Mouse (Mus musculus) embryonic fibroblast, embryonic 13.5 days (primary cell): ENCODE results near the gene Krt13. TPM values are rescaled to one million over a fixed set of nuclear protein-coding genes. Genes with fewer than 3 reads are reported as not detected.

Experiments
- H3K27ac ChIP-seq: 2 replicates; pipeline ENCODE4 v1.5.1; 2012; ENCODE audit warnings: low read length, control low read depth, inconsistent platforms; ENCODE audit not compliant: insufficient read depth
- H3K4me1 ChIP-seq: 2 replicates; pipeline ENCODE4 v1.6.1; 2011; ENCODE audit warnings: low read length; ENCODE audit not compliant: control insufficient read depth, insufficient read depth
- H3K4me3 ChIP-seq: 2 replicates; pipeline ENCODE4 v1.5.1; 2011; ENCODE audit warnings: mild to moderate bottlenecking, control low read depth, low read length; ENCODE audit not compliant: insufficient read depth
- CTCF ChIP-seq: IDR thresholded peaks from 2 replicates; pipeline ENCODE4 v1.5.1; 2011; ENCODE audit warnings: mild to moderate bottlenecking, control low read depth, low read length, moderate library complexity, borderline replicate concordance; ENCODE audit not compliant: insufficient read depth
- POLR2A ChIP-seq: IDR thresholded peaks from 2 replicates; pipeline ENCODE4 v1.6.1; 2011; ENCODE audit warnings: low read depth, mild to moderate bottlenecking, control low read depth, low read length, moderate library complexity
- polyA plus RNA-seq: library from polyadenylated mRNA; stranded (reverse); fragments of >200 nt; gene quantifications from 2 replicates; pipeline ENCODE4 v1.2.4, GENCODE M21; 2011; ENCODE audit warnings: low read depth; ENCODE audit not compliant: missing spikeins, insufficient read length

Krt13 gene
- polyA plus RNA-seq, 1 experiment, result not detected

- Histone ChIP-seq H3K4me1 (no peaks in the 10 kb centered on the region), H3K27ac (no peak overlapping the region), H3K4me3 (no peak overlapping the region)
- TF ChIP-seq CTCF, result no peak
- TF ChIP-seq POLR2A, result no peak
Measured at GRCm38 (mm10) chr11:100073873-100074272, 47.5 kb downstream of the Krt13 start.

Other genes starting within 250 kb of the Krt13 start
- gene Krtap9-1, start 248.2 kb downstream of the Krt13 start, polyA plus RNA-seq, result not detected in 2 replicates
- not detected in 2 replicates for gene Gm11567, start 242.4 kb downstream of the Krt13 start, polyA plus RNA-seq
- not detected in 2 replicates for gene Krtap31-1, start 213.6 kb downstream of the Krt13 start, polyA plus RNA-seq
- gene Gm11565, start 206.8 kb downstream of the Krt13 start, polyA plus RNA-seq, result not detected in 2 replicates
- gene Krtap31-2, start 185.3 kb downstream of the Krt13 start, polyA plus RNA-seq, result not detected in 2 replicates
- gene Krtap9-5, start 173.1 kb downstream of the Krt13 start, polyA plus RNA-seq, result not detected in 2 replicates
- gene Krtap29-1, start 142.5 kb downstream of the Krt13 start, polyA plus RNA-seq, result not detected in 2 replicates
- not detected in 2 replicates for gene Krtap16-1, start 135.0 kb downstream of the Krt13 start, polyA plus RNA-seq
- not detected in 2 replicates for gene Krtap17-1, start 127.6 kb downstream of the Krt13 start, polyA plus RNA-seq
- not detected in 2 replicates for gene Krt33a, start 105.4 kb downstream of the Krt13 start, polyA plus RNA-seq
- gene Krt33b, start 91.7 kb downstream of the Krt13 start, polyA plus RNA-seq, result not detected in 2 replicates
- not detected in 2 replicates for gene Krt34, start 80.0 kb downstream of the Krt13 start, polyA plus RNA-seq
- gene Krt31, start 71.0 kb downstream of the Krt13 start, polyA plus RNA-seq, result not detected in 2 replicates
- gene Krt32, start 33.3 kb downstream of the Krt13 start, polyA plus RNA-seq, result not detected in 2 replicates
- gene Krt35, start 25.3 kb downstream of the Krt13 start, polyA plus RNA-seq, result not detected in 2 replicates
- gene Krt36, start 15.9 kb downstream of the Krt13 start, polyA plus RNA-seq, result not detected in 2 replicates
- gene Krt15, start 14.4 kb upstream of the Krt13 start, polyA plus RNA-seq, result not detected in 2 replicates
- 4.7 and 10.8 TPM in 2 replicates for gene Krt19, start 27.1 kb upstream of the Krt13 start, polyA plus RNA-seq
- gene Krt9, start 71.7 kb upstream of the Krt13 start, polyA plus RNA-seq, result not detected in 2 replicates
- not detected in 2 replicates for gene Krt14, start 86.0 kb upstream of the Krt13 start, polyA plus RNA-seq
- gene Krt16, start 127.3 kb upstream of the Krt13 start, polyA plus RNA-seq, result not detected in 2 replicates
- gene Krt17, start 139.5 kb upstream of the Krt13 start, polyA plus RNA-seq, result not detected in 2 replicates
- gene Krt42, start 148.3 kb upstream of the Krt13 start, polyA plus RNA-seq, result not detected in 2 replicates
- gene Eif1, start 198.3 kb upstream of the Krt13 start, polyA plus RNA-seq, result 960 and 1,192 TPM in 2 replicates
- not detected in 2 replicates for gene Gast, start 212.8 kb upstream of the Krt13 start, polyA plus RNA-seq
- 0.17 and 0.77 TPM in 2 replicates for gene Hap1, start 234.6 kb upstream of the Krt13 start, polyA plus RNA-seq